Mouse (Mus musculus) myocyte (in vitro differentiated cells): ENCODE data around the gene Filip1. TPM values are rescaled to one million over a fixed set of nuclear protein-coding genes. Genes with fewer than 3 reads are reported as not detected.

Source experiments
- H3K27me3 ChIP-seq: one replicate; pipeline ENCODE4 v1.6.1; 2011; ENCODE audit not compliant: control insufficient read depth, insufficient read depth, insufficient read length
- H3K36me3 ChIP-seq: one replicate; pipeline ENCODE4 v1.6.1; 2011; ENCODE audit not compliant: control insufficient read depth, insufficient read depth
- H3K4me2 ChIP-seq: one replicate; pipeline ENCODE4 v1.6.1; 2011; ENCODE audit warnings: low read depth, control low read depth
- H3K4me3 ChIP-seq: one replicate; pipeline ENCODE4 v1.5.1; 2011; ENCODE audit warnings: mild to moderate bottlenecking, control low read depth, moderate library complexity
- H3K79me2 ChIP-seq: one replicate; pipeline ENCODE4 v1.6.1; 2011; ENCODE audit not compliant: control insufficient read depth, insufficient read depth
- H3ac ChIP-seq: one replicate; pipeline ENCODE4 v1.6.1; 2011; ENCODE audit not compliant: control insufficient read depth, insufficient read length
- CEBPB ChIP-seq: IDR thresholded peaks from 2 replicates; pipeline ENCODE4 v1.6.1; 2011; ENCODE audit warnings: mild to moderate bottlenecking, moderate library complexity; ENCODE audit not compliant: poor library complexity, insufficient read depth, severe bottlenecking
- E2F4 ChIP-seq: IDR thresholded peaks from one replicate; pipeline ENCODE4 v1.6.1; 2011; ENCODE audit warnings: mild to moderate bottlenecking, control low read depth, moderate library complexity; ENCODE audit not compliant: insufficient read depth
- MAX ChIP-seq: IDR thresholded peaks from one replicate; pipeline ENCODE4 v1.6.1; 2011; ENCODE audit warnings: low read depth, mild to moderate bottlenecking, control low read depth
- MYOD1 ChIP-seq, 3 experiments: IDR thresholded peaks; one replicate each; pipeline ENCODE4 v1.6.1; 2011; ENCODE audit warnings: control low read depth in 2 of 3, low read depth in 2 of 3, mild to moderate bottlenecking in 2 of 3, moderate library complexity in 1 of 3; ENCODE audit not compliant: insufficient read length in 2 of 3, control insufficient read depth in 1 of 3
- MYOG ChIP-seq, 3 experiments: IDR thresholded peaks; one replicate each; pipeline ENCODE4 v1.6.1; 2011; ENCODE audit warnings: control low read depth in 2 of 3, low read depth in 2 of 3, mild to moderate bottlenecking in 2 of 3; ENCODE audit not compliant: insufficient read length in 2 of 3, control insufficient read depth in 1 of 3, insufficient read depth in 1 of 3
- POLR2A ChIP-seq: IDR thresholded peaks from one replicate; pipeline ENCODE4 v1.6.1; 2011; ENCODE audit warnings: low read depth, mild to moderate bottlenecking, control low read depth, moderate library complexity; ENCODE audit not compliant: insufficient read length
- POLR2AphosphoS2 ChIP-seq: IDR thresholded peaks from one replicate; pipeline ENCODE4 v1.6.1; 2011; ENCODE audit warnings: low read depth, control low read depth; ENCODE audit not compliant: insufficient read length
- REST ChIP-seq: IDR thresholded peaks from one replicate; pipeline ENCODE4 v1.6.1; 2011; ENCODE audit warnings: mild to moderate bottlenecking, control low read depth, moderate library complexity; ENCODE audit not compliant: insufficient read depth, insufficient read length
- SRF ChIP-seq: IDR thresholded peaks from one replicate; pipeline ENCODE4 v1.6.1; 2011; ENCODE audit warnings: low read depth; ENCODE audit not compliant: control insufficient read depth, insufficient read length
- TCF12 ChIP-seq: IDR thresholded peaks from one replicate; pipeline ENCODE4 v1.6.1; 2011; ENCODE audit warnings: mild to moderate bottlenecking, control low read depth; ENCODE audit not compliant: poor library complexity, insufficient read depth, severe bottlenecking
- TCF3 ChIP-seq: IDR thresholded peaks from one replicate; pipeline ENCODE4 v1.6.1; 2011; ENCODE audit warnings: low read depth, control low read depth; ENCODE audit not compliant: insufficient read length
- USF1 ChIP-seq: IDR thresholded peaks from one replicate; pipeline ENCODE4 v1.6.1; 2011; ENCODE audit warnings: low read depth, mild to moderate bottlenecking, control low read depth, moderate library complexity
- polyA plus RNA-seq: library from polyadenylated mRNA; unstranded; fragments of >200 nt; fragmentation: generic; extraction: Trizol; gene quantifications from one replicate; pipeline ENCODE4 v1.2.1, GENCODE M21; 2012; ENCODE audit warnings: missing spikeins

Gene Filip1
- polyA plus RNA-seq, 1 experiment, result 7.0 TPM

- peaks cover 26% of the 10 kb centered on the region for H3K27me3 ChIP-seq
- no peak overlapping the region for H3K4me3 ChIP-seq
- no peaks in the 10 kb centered on the region for H3K36me3 ChIP-seq
- TF ChIP-seq MYOG (IDR thresholded peaks at IDR 0.05; ENCODE audit: control insufficient read depth in 1 of 3, insufficient read depth in 1 of 3, insufficient read length in 2 of 3, low read depth in 2 of 3), result no peak
- no peak for TF ChIP-seq SRF
- TF ChIP-seq CEBPB, result no peak
- TF ChIP-seq MAX, result no peak
- no peak for TF ChIP-seq REST
- TF ChIP-seq POLR2A, result no peak
- TF ChIP-seq TCF12, result no peak
- TF ChIP-seq E2F4, result no peak
- no peak for TF ChIP-seq TCF3
- H3ac ChIP-seq, result no peak overlapping the region
- H3K79me2 ChIP-seq, result no peaks in the 10 kb centered on the region
- no peak overlapping the region for H3K4me2 ChIP-seq
Measured at GRCm38 (mm10) chr9:79809411-79809810, 203.2 kb downstream of the Filip1 start.

GRCm38 (mm10) chr9:79807178-79807577 lies 205.5 kb downstream of the Filip1 start:
- peaks cover 12% of the 10 kb centered on the region for H3K27me3 ChIP-seq
- no peaks in the 10 kb centered on the region for H3K79me2 ChIP-seq
- TF ChIP-seq MYOD1 (IDR thresholded peaks at IDR 0.05; ENCODE audit: control insufficient read depth in 1 of 3, insufficient read length in 2 of 3, low read depth in 2 of 3), result no peak
- TF ChIP-seq MAX, result no peak
- no peak for TF ChIP-seq POLR2AphosphoS2
- no peak for TF ChIP-seq TCF12
- no peak overlapping the region for H3K4me2 ChIP-seq
- H3K36me3 ChIP-seq, result no peaks in the 10 kb centered on the region
- no peak overlapping the region for H3K4me3 ChIP-seq
- H3ac ChIP-seq, result no peak overlapping the region

- Histone ChIP-seq H3K4me2 (no peak overlapping the region), H3ac (no peak overlapping the region), H3K4me3 (no peak overlapping the region), H3K27me3 (peaks cover 12% of the 10 kb centered on the region), H3K36me3 (no peaks in the 10 kb centered on the region), H3K79me2 (no peaks in the 10 kb centered on the region)
- TF ChIP-seq E2F4, result no peak
- no peak for TF ChIP-seq POLR2AphosphoS2
- no peak for TF ChIP-seq USF1
- TF ChIP-seq MYOD1 (IDR thresholded peaks at IDR 0.05; ENCODE audit: control insufficient read depth in 1 of 3, insufficient read length in 2 of 3, low read depth in 2 of 3), result no peak
- no peak for TF ChIP-seq MAX
- TF ChIP-seq TCF12, result no peak
- TF ChIP-seq TCF3, result no peak
- TF ChIP-seq REST, result no peak
Measured at GRCm38 (mm10) chr9:79806317-79807075, 206.2 kb downstream of the Filip1 start.

GRCm38 (mm10) chr9:79805426-79805825 lies 207.2 kb downstream of the Filip1 start:
- Histone ChIP-seq H3ac (no peak overlapping the region), H3K79me2 (no peaks in the 10 kb centered on the region), H3K4me3 (no peak overlapping the region), H3K27me3 (peaks cover 19% of the 10 kb centered on the region), H3K36me3 (no peaks in the 10 kb centered on the region), H3K4me2 (no peak overlapping the region)
- TF ChIP-seq E2F4 (no peak), MAX (no peak), POLR2A (no peak), POLR2AphosphoS2 (no peak), REST (no peak), USF1 (peak; percentile 11), TCF12 (no peak), SRF (no peak)

GRCm38 (mm10) chr9:79796461-79797135 lies 216.1 kb downstream of the Filip1 start:
- Histone ChIP-seq H3ac (no peak overlapping the region), H3K36me3 (no peaks in the 10 kb centered on the region), H3K79me2 (peaks cover 21% of the 10 kb centered on the region), H3K4me3 (no peak overlapping the region), H3K4me2 (no peak overlapping the region), H3K27me3 (peaks cover 13% of the 10 kb centered on the region)
- TF ChIP-seq CEBPB, result no peak
- TF ChIP-seq REST, result no peak
- TF ChIP-seq MAX, result no peak
- TF ChIP-seq POLR2AphosphoS2, result no peak
- no peak for TF ChIP-seq TCF3
- TF ChIP-seq MYOD1 (IDR thresholded peaks at IDR 0.05; ENCODE audit: control insufficient read depth in 1 of 3, insufficient read length in 2 of 3, low read depth in 2 of 3), result no peak
- no peak for TF ChIP-seq USF1
- no peak for TF ChIP-seq SRF
- TF ChIP-seq E2F4, result no peak
- no peak for TF ChIP-seq TCF12
- no peak for TF ChIP-seq POLR2A
- TF ChIP-seq MYOG (IDR thresholded peaks at IDR 0.05; ENCODE audit: control insufficient read depth in 1 of 3, insufficient read depth in 1 of 3, insufficient read length in 2 of 3, low read depth in 2 of 3), result no peak
